Mouse (Mus musculus) brain, embryonic 14.5 days (tissue): ENCODE measurements at regions not wholly inside any gene's neighbourhood (a gene's known extent, or its start where the extent isn't known, plus 50 kb on each side); places are given as distances from the start of the nearest gene placed in this dataset.

Experiments
- CTCF ChIP-seq: fragments of 200-500 bp; IDR thresholded peaks from 2 replicates; pipeline ENCODE4 v1.5.1; 2012; ENCODE audit warnings: inconsistent platforms, mild to moderate bottlenecking, moderate library complexity, borderline replicate concordance; ENCODE audit not compliant: insufficient read depth, insufficient read length; ENCODE audit errors: extremely low read depth
- POLR2A ChIP-seq: fragments of 200-500 bp; IDR thresholded peaks from 2 replicates; pipeline ENCODE4 v1.6.1; 2012; ENCODE audit warnings: mild to moderate bottlenecking, inconsistent platforms, borderline replicate concordance; ENCODE audit not compliant: poor library complexity, insufficient read depth, insufficient read length, severe bottlenecking; ENCODE audit errors: extremely low read depth

DNA sequence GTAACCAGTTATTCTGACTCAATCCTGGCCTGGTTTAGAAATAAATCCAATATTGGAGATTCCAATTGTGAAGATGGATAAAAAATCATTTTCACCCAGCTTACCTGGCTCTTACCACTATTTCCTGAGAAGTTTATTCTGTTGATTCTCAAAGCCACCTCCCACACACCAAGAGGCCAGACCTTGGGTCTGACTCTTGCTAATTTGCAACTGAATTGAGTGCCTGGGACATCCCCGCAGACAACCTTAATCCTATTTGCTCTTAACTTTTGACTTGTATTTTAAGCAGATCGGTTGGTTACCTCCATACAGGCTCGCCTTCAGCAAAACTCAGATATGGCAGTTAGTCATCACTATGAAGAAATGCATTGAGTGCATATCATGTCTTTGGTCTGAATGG, 115.8 kb upstream of the Arhgap18 start:
- TF ChIP-seq CTCF (no peak), POLR2A (no peak)
